Mouse (Mus musculus): ENCODE results near the gene Mllt10.

DNA sequence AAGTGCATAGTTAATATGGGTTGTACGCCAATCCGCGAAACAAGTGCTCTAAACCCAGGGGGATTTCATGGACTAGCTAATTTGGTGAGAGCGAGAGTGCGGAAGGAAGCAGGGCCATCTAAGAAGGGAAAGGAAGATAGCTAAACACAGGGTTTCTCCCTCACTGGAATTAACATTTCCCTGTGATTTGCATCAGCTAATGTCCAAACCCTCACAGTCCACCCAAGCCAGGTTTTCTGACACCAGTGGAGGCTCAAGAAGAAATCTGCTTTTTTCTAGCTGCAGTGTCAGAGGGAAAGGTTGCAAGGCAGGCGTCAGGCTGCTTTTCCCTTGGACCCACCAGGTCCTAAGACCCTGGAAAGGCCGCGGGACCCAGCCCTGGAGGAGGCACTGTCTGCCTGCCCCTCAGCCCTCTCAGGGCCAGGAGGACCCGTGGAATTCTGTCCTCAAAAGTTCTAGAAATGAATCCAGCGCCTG is 16.1 kb upstream of the Mllt10 start:
- TF ChIP-seq MYOD1 (IDR thresholded peaks at IDR 0.05; ENCODE audit: control insufficient read depth in 1 of 3, insufficient read length in 2 of 3, low read depth in 2 of 3) (no peak), E2F4 (IDR thresholded peaks at IDR 0.05; ENCODE audit: insufficient read depth) (no peak), CEBPB (IDR thresholded peaks at IDR 0.05; ENCODE audit: insufficient read depth, poor library complexity, severe bottlenecking) (no peak), POLR2A (IDR thresholded peaks at IDR 0.05; ENCODE audit: insufficient read length, low read depth) (no peak), MAX (IDR thresholded peaks at IDR 0.05; ENCODE audit: low read depth) (no peak), USF1 (IDR thresholded peaks at IDR 0.05; ENCODE audit: low read depth) (no peak), TCF12 (IDR thresholded peaks at IDR 0.05; ENCODE audit: insufficient read depth, poor library complexity, severe bottlenecking) (no peak), TCF3 (IDR thresholded peaks at IDR 0.05; ENCODE audit: insufficient read length, low read depth) (no peak)

All from myocyte (in vitro differentiated cells).